Mouse (Mus musculus): Measurements from ENCODE around the gene Knl1.

- TF ChIP-seq ZNF384 (IDR thresholded peaks at IDR 0.05; ENCODE audit: low read depth, low read length) (no peak), CHD2 (IDR thresholded peaks at IDR 0.05; ENCODE audit: low read depth, low read length) (no peak), MAFK (IDR thresholded peaks at IDR 0.05; ENCODE audit: insufficient read depth, low read depth, low read length) (no peak)
Observed at GRCm38 (mm10) chr2:119009376-119009775, 37.5 kb upstream of the Knl1 start.

Data from ES-E14 (cell line).